Mouse (Mus musculus) ovary, postnatal 10 days (tissue): ENCODE results near the gene Ptprd.

ENCODE experiments used
- DNase-seq: peaks from one replicate; pipeline ENCODE4 v3.0.0; 2022; ENCODE audit warnings: low spot score

Ptprd gene

DNA sequence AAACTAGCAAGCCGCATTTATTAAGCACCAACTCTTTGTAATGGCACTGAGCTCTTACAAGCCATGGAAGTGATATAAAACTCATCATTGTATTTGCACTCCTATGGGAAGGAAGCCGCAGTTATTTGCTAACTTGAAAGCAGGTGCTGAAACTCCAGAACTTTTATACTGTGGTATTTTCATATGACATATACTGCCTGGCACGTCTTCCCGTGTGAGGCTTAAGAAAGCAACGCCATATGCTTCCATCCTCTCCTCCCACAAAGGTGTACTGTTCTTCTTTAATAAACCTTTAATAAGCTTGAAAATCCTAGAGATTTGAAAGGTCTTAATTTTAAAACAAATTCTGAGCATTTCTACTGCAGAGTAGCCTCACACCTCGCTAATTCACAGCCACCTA lies 1595.1 kb downstream of the Ptprd start:
- no peak for DNase-seq

DNA sequence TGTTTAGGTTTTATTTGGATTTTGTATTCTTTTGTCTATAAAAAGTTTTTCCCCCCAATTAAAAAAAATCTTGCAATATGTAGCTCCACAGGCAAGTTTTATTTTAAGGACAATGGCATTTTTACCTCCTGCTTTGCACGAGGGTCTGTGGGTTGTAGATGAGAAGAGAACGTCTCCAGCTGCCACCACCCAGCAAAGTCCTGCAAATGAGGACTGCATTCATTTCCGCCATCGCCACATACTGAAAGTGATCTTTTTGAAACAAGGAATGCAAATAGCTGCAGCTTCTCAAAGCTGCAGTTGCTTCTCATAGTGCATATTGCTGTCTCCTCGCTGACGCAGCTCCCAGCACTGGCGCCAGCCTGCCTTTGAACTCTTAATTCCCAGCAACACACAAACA lies 1603.5 kb downstream of the Ptprd start:
- DNase-seq = no peak

DNA sequence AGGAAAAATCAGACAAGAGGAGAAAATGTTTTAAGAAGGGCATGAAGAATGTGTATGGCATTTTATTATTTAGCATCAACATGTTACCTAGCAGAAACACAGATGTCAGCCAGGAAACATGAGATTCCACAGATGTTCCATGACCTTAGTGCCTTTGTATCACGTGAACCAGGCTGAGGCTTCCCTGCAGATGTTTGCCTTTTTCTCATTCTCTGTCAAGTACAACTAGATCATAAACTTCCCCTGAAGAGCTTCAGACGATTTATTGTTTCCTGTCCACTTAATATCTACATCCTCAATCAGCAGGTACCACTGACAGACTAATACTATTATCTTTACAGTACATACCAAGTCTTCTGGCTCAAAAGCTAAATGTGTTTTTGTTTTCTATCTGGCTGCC lies 1605.0 kb downstream of the Ptprd start:
- no peak for DNase-seq

DNA sequence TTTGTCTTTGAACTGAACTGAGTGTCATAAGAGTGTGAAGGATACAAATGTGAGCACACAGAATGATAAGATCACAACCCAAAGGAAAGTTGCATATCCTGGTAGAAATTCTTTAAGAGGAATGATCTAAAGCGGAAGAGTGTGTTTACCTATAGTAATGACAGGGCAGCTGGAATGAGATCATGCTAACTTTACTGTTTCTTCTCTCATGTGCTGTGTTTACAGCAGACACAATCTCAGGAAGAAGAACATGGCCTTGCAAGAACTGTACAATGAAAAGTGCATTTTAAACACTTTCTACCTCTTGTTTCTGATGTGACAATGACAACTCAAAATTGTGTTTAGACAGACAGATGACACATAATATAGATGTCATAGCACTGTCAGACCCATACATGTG lies 1621.0 kb downstream of the Ptprd start:
- DNase-seq = no peak

DNA sequence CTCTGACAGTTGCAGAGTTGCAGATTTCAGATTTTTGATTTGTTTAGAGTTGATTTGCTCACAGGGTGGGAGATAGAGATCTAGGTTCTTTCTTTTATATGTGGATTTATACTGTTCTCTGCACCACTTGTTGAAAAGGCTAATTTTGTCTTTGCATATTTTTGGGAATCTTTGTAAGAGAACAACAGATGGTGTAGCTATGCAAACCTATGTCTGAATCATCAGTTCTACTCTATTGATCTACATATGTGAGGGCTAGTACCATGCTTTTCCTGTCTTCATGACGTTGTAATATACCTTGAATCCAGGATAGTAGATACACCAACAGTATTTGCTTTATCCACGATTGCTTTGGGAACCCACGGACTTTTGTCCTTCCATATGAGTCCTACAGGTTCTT lies 1628.7 kb downstream of the Ptprd start:
- no peak for DNase-seq

DNA sequence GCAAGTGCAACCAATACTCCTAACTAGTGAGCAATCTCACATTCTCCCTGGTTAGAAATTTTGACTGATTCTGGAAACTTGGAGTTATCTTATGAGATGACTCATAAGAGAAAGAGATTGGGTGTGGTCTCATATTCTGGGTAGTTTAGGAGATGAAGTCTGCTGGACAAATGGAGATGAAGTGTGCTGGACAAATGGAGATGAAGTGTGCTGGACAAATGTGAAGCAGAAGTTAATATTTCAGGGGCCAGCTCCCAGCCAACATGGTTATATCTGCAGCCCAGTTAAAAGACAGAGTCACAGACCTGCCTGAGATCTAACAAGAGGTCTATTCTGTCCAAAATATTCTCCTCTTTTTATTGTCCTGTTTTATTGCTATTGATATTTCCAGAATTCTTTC lies 1645.8 kb downstream of the Ptprd start:
- DNase-seq = no peak

DNA sequence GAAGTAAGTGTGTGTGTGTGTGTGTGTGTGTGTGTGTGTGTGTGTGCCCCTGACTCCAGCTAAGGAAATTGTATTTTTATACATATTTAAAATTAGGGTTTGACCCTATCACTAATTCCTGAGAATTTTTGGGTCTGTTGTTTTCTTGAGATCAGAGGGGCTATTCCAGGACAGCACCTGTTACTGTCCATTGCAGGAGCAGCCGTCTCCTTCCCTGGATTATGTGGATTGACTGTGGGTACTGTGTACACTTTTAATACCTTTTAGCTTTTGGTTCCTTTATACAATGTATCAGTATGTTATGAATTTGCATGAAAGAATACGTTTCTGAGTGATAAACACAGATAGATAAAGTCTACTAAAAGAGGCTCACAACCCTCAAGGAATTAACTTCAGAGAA lies 1670.0 kb downstream of the Ptprd start:
- no peak for DNase-seq

DNA sequence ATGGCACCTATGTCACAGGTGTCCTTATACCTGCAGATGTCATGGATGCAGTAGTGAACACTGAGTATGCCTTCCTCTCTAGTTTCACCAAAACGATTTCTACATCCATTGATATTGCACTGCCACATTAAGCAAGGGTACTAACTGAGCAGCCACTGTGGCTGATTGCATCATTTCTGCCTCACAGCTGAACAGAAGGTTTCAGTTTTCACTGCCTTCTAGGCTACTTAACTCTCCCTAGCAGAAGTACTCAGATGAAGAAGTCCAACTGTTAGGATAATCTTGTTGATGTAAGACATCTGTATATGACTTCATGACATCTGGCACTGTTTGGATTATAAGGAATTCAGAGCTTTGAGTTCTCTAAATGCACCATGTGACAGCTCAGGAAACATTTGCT lies 1678.8 kb downstream of the Ptprd start:
- no peak for DNase-seq

DNA sequence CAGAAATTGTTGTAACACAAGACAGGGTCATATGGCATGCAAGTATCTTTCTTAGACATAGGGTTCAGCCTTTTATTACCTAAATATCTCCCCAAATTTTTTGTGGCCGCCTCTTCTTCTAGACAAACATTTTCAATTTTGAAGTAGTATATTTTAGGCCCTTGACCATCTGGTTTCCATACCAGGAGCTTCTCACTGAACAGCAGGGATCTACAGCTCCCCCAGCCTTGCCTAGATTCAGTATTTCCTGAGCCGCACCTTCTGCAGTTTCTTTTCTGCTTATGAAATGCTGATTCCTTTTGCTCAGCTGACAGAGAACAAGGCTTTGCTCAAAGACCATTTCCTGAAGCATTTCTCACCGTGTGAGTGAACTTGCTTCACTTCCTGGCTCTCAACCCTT lies 1686.5 kb downstream of the Ptprd start:
- no peak for DNase-seq

DNA sequence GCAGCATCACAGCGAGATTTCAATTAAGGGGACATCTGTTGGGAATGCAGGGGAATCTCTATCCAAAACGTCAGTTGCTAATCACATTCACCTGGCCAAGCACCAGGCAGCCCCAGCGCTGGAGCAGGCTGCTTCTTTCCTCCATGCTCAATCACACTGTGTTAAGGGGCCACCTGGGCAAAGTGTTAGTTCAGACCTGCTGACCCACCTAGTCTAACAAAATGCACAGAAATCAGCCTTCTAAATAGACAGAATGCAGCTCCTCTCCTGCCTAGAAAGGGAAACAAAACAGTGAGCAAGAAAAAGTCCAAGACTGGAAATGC lies 1708.5 kb downstream of the Ptprd start:
- no peak for DNase-seq

DNA sequence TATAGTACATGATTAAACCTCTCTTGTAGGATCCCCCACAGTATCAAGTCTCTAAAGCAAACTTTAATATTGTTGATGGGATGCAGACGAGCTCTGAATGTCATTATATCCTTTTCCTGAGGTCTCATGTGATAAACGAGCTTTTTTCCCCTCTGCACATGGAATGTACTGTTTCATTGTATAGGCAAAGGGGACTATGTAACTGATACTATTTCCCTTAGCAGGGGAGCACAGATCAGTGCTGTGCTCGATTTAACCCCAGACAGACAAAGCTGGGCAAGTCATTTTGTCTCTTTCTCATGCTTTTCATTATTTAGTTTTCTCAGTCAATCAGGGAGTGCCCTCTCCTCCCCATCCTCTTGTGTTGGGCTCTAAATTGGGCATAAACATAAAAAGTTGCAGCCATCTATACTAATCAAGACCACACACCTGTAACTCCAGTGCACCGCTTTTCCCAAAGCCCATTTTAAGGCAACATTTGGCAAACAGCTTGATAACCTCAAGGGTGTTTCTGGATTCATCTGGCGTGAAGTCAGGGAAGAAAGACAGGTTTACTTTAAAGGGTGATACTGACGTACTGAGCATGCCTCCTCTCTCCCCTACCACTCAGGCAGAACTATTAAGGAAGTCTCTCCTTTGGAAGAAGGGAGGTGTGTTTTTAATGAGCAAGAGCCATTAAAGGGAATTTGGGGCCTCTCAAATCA lies 1709.0 kb downstream of the Ptprd start:
- no peak for DNase-seq

DNA sequence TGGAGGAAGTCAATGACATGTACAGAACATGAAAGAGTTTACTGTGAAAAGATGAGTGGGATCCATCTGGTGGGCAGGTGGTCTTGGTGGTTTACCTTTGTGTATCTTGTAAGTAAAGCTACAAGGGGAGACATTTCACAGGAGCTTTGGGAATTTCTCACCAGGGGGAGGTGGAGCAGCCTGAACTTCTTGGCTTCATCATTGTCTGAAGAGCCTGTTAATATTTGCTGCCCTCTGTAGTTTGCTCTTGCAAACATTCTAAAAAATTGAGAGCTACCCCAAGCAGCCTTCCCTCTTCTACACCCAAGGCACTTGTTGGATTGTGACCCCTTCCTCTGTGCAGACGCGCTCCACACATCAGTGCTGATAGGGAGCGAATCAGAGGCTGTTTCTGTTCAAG lies 1725.9 kb downstream of the Ptprd start:
- DNase-seq = no peak

DNA sequence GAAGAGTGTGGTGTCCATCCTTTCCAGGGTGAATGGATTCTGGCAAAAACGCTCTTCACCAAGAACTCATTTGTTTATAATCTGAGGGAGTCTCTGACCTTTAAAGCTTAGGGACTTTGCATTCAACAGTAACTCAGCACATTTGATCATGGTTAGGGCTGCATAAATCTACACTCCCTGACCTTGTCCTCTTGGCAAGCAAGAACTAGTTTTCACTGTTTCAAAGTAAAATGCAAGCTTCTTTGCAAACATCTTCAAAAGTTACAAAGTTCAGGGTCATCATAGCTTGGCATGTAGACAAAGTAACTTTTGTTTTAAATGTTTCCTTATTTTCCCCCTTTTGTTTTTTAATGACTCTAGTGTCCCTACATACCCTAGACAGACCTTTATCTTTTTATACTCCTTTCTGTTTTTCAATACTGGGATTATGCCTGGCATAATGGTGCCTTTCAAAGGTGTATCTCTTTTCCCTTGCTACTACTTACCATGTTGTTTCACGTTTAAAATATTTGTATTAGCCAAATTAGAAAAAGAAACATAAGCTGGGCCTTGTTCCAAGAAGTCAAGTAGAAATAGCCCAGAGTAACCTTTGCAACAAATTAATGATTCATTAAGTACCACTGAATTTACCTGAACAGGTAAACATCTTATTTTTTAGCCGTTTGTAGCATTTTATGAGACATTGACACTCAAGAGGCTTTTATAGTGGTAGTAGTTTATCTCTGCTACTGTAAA lies 1743.2 kb downstream of the Ptprd start:
- no peak for DNase-seq

DNA sequence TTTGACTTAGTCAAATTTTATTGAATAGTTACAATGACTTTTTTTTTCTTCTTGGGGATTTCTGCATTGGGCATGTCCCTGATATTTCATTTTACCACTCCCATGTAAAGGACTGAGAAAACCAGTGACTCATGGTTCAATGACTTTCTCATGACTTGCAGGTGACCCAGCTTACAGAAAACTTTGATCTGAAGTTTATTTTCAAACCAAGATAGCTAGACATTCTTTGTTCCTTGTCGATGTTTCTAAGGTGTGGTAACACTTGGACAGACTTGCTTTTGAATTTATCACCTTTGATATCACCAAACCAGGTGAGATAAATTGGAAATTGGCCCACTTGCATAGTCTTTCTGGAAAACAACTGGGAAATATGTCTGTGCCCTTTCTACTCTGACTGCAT lies 1747.1 kb downstream of the Ptprd start:
- DNase-seq = no peak

DNA sequence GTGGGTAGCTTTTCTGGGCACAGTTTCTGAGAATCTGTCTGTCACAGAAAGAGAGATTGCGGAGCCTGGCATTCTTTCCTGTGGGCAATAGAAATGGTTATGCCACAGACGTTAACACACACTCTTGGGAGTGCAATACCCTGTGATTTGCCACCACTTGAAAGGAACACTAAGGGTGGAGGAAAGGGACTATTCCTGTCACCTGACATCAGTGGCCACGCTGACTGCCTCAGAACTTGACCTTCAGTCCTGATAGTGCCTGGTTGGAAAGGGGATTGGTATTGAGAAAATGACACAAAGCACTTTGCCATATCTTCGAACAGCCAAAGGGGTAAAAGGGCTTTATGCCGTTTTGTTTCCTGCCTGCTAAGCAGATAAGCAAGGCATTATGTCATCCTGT lies 1750.4 kb downstream of the Ptprd start:
- DNase-seq = no peak

DNA sequence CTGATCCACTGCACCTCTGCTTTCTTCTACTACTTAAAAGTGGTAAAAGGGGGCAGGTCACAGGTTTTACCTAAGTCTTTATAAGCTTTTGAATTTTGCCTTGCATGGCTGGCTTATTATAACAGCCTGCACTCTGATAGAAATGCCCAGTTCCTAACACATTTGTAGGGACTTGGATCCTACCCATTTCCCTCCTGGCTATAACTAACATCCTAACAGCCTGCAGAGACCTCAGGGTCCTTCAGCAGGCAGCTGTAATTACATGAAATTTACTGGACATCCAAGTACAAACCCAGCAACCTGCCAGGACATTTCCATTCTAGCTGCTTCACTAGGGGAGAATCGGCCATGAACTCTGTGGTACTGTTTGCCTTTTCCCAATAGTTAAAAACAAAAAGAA lies 1751.2 kb downstream of the Ptprd start:
- no peak for DNase-seq

DNA sequence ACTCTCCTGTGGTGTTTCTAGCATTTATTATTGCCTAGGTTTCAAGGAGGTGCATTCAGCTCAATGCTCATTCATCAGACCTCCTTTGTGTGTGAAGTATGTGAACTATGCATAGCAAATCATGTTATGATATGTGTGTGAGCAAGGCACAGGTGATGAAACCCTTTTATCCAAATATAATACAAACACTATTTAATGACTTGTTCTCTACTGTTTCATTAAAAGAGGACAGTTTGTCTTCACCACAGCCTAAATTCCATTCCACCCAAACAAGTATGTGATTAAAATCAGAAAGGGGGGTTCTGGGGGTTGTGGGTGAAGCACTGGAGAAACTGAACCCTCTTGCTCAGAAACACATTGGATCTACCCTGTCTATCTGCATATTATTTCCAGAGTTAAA lies 1752.1 kb downstream of the Ptprd start:
- no peak for DNase-seq

DNA sequence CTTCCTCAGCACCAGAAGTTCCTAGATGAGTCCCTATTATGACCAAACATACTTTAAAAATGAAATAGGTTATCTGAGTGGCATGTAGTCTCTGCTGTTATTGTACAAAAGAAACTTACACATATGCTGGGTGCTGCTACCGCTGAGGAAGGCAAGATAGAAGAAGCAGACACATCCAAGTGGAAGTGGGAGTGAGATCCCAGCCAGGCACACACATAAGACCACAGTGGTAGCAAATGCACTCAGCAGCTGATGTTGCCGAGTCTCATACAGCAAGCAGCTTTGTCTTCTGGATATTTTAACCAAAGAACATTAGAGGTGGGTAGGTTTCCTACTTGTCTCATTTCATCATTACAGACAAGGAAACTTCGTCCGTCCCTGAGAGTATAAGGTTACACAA lies 1759.5 kb downstream of the Ptprd start:
- DNase-seq = no peak

DNA sequence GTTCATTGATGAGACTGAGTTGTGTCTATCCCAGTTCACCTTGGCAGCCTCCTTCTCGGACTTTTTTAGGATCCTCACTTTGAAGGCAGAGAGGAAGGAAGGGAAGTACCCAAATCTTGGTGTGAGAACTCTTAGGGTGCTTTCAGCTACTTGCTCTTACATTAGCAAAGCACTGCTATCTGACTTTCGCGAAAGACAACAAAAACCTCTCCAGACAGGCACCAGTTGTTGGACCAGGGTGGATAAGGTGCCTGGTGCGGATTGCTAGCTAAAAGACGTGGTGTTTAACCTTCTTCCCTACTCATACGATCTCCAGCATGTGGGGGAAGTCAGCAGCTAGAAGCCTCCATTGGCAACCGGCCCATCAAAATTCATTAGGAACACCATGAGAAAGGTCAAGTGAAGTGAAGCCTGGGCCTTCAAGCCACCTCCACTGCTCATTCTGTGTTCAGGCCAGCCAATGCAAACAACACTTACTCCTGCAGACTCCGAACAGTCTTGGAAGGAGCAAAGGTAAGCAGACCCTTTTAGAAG lies 1760.7 kb downstream of the Ptprd start:
- DNase-seq = no peak

DNA sequence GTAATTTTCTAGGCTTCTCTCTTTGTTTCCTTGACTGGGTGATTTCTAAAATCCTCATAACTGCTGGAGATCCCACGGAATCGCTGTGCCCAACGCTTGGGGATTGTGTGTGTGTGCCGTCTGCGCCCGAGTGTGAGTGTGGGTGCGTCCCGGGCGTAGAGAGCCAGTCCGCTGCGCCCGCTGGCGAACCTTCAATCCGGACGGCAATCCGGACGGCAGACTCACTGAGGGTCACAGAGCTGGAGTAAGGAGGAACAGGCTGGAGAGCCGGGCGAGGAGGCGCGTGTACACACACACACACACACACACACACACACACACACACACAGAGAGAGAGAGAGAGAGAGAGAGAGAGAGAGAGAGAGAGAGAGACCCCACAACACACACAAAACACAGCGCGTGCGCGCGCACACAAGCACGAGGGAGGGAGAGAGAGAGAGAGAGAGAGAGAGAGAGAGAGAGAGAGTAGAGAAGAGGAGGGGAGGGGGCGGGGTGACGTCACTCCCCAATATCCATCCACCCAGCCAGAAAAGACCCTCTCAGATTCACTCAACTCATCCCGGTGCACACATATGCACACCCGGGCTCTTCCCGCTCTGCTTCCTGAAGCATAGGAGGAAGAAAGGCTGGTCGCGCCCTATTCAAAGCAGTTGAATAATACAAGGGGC lies 1761.3 kb downstream of the Ptprd start:
- no peak for DNase-seq

DNA sequence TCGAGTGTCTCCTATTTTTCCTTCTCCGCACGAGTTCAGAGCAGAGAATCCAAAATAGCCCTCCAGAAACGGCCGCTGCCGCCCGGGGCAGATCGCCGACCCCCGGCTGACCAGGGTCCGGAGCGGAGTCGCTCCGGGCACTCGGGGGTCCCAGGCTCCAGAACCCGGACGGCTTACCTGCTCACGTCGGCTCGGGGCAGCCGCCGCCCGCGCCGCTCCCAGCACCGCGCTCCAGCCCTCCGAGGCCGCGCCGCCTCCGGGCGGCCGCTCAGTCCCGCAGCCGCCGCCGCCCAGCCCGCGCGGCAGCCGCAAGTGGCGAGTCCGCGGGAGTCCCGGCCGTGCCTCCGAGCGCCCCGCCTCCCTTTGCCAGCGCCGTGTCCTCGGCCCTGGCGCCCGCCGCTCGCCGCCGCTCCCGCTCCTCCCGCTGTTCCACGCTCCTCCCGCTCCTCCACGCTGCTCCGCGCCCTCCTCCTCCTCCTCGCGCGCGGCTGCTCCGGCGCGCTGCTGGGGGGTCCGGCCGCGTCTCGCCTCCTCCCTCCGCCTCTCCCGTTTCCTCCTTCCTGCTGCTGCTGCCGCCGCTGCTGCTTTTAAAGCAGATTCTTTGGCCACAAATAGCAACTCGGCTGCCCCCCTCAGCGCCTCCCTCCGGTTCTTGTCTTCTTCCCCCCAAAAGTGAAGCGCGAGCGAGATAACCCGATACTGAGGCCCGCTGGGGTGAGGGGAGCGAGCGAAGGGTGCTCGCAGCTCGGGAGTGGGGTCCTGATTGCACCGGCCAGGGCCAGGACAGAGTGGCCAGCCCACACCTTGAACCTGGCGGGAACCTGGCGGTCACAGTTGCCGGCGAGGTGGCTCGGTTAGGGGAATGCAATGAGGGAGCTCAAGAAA lies 1762.1 kb downstream of the Ptprd start:
- peak; percentile 54 for DNase-seq
